Mouse (Mus musculus): ENCODE results near the gene Spp2. TPM values are rescaled to one million over a fixed set of nuclear protein-coding genes. Genes with fewer than 3 reads are reported as not detected.
"Not testable (repeated sequence)": the region's sequence is repeated elsewhere in the genome, so short reads cannot be mapped to it uniquely, and the experiment has no call there.

The Spp2 gene
- total RNA-seq, 4 experiments from 2014 or later, result not detected

DNA sequence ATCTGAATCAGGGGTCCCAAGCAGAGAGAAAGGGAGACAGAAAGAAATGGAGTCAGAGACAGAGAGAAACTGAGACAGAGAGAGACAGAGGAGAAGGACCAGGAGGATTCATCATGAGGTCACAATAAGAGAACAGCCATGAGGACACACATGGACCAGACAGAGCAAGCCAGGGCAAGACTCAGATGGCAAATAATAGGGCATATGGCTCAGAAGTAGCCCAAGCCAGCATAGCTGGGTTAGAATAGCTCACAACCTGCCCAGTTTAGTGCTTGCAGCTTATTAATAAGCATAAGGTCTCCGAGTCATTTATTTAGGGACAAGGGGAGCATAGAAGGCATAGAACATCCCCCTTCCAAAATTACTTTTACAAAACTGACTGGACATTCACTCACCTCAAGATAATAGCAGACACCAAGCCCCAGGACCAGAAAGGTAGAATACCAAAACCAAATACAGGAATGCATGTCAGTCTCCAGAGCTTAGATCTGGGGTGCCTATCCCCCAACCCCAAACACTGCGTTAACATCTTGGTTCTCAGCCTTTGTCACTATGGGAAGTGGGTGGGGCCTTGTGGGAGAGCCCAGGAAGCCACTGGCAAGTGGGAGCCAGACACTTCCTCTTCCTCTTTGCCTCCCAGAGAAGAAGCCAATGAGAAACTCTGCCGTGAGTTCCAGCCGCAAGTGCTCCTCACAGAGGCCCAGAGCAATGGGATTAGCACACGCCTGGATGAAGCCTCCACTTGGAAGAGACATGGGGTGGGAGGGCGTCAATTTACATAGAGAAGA, 26.5 kb downstream of the Spp2 start:
- no peak for DNase-seq (ENCODE audit: low spot score in 2 of 2)

DNA sequence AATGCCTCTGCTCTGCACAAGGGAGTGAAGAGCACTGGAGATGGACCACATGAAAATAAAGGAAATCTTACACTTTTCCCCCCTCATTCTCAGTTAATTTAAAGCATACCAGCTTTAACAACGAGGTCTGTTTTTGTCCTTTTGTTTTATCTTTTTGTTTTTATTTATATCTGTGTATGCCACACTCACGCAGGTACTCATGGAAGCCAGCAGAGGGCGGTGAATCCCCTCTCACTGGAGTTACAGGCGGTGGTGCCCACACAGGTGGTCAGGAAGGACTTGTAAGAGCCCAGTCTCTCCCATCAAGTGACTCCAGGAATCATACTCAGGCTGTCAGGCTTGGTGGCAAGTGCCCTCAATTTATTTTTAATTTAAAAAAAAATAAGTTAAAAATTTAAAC, 27.3 kb downstream of the Spp2 start:
- DNase-seq (ENCODE audit: low spot score in 2 of 2), result no peak

DNA sequence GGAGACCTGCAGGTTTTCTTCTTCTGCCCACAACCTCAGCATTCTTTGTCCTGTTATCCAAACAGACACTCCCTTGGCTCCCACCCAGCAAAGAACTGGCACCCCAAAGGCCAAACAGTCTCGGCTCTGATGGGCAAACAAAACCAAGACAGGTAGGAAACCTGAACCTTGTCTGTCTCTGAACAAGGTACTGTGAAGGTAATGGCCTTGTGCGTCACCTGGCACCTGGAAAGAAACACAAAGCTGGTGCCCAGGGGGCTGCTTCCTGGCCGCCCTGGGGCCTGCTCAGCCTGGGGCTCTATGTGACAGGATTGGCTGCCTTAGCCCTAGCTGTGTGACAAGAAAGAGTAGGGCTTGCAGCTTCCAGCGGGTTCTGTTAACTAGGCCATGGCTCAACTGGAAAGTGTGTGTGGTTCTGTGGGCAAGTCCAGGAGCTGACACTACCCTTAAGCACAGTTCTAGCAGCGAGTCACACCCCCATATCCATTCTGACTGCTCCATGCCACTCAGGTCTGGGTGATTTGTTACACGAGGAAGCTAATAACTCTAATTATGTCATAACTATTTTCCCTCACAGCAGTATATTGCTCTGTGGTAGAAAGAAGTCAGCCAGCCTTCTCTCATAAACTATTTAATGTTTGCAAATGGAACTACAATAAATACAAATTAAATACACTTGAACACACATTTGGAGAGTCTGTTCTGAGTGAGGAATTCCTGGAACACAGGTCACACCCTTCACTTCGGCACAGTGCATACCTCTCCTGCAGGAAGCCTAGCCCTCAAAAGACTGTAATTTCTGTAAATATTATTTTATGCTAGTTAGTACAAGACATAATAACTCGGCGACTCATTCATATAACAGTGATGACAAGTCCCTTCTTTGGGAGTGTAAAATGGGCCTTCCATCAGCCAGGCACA, 30.7 kb downstream of the Spp2 start:
- no peak for DNase-seq (ENCODE audit: low spot score in 2 of 2)

DNA sequence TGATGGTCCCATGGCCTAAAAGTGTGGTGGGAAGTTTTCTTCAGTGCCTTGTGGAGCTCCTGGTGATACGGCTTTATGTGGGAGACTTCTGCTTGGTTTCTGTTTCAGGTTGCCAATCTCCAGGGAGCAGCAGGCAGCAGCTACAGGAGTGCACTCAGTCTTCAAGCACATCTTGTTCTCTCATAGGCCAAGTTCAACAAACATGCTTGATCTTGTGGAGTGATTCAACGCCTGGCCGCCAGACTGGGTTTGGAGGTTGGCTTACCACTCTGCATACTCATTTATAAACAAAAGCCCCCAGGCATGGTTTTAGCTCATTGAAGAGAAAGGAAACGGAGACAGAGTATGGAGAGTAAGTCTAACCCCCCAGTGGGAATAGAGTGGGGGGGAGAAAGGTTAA, 36.6 kb downstream of the Spp2 start:
- DNase-seq (ENCODE audit: low spot score in 2 of 2), result no peak

DNA sequence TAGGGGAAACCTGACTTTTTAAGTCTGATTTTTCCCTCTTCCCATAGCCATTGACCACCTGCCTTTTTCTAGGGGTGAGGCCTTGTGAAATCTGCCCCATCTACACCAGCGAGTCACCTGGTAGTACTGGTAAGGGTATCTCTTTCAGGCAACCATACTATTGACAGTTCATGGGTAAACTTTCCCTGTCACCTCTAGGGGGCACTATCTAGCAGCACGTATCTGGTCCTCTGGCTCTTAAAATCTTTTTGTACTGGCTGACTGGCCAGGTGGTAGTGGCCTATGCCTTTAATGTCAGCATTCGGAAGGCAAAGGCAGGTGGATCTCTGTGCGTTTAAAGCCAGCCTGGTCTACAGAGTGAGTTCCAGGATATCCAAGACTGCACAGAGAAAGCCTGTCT, 38.6 kb downstream of the Spp2 start:
- DNase-seq (ENCODE audit: low spot score in 2 of 2), result no peak

DNA sequence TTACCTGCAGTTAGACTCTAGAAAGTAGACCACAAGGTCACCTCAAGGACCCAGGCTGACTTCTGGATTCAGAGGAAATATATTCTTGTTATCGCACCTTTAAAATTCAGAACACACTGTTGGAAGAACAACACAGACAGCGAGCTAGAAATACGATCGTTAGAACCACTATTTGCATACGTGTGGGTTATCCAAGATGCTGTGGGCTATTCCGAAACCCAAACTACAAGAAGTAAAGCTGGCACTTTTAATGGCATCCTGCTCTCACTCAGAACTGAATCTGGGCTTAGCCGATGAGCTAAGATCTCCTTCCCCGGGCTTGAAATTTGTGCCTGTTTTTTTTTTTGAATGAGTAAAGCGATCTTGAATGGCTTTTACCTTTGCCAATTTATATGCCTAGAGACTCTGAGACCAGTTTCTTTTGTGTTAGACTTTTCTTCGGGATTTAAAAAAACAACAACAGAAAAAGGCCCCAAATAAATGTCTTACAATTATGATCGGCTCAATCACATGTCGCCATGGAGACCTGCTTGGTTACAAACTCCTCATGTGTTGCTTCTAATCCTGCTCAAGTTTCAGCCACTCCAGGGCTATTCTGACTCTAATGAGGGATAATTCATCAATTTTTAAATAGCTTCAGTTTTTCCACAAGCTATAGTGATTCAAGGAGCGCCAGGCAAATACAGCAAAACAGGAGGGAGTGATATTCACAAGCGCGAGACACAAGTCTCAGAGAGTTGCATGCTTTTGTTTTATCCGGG, 39.7 kb downstream of the Spp2 start:
- DNase-seq (ENCODE audit: low spot score in 2 of 2), result no peak

DNA sequence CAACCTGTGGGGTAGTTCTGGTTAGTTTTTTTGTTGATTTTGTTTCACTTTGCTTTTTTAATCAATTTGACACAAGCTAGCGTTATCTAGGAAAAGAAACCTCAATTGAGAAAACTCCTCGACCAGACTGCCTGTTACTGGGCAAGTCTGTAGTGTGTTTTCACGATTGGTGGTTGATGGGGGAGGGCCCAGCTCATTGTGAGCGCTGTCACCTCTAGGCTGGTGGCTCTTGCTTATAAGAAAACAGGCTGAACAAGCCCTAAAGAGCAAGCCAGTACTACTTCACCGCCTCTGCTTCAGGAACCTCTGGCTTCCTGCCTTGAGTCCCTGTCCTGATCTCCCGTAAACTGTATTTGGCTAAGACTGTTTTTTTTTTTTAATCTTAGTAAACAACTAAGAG, 40.7 kb downstream of the Spp2 start:
- DNase-seq (ENCODE audit: low spot score in 2 of 2), result no peak

DNA sequence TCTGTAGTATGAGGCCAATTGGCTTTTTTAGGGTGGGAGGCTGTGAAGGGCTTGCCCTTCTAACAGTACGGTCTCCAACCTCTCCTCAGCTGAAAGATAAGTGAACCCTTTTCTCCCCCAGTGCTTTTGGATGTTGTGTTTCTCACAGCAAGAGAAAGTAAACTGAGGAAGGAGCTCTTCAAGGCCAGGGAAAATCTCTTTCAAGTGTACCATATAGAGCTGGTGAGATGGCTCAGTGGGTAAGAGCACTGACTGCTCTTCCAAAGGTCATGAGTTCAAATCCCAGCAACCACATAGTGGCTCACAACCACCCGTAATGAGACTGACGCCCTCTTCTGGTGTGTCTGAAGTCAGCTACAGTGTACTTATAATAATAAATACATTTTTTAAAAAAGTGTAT, 41.3 kb downstream of the Spp2 start:
- not testable (repeated sequence) for DNase-seq (ENCODE audit: low spot score in 2 of 2)

DNA sequence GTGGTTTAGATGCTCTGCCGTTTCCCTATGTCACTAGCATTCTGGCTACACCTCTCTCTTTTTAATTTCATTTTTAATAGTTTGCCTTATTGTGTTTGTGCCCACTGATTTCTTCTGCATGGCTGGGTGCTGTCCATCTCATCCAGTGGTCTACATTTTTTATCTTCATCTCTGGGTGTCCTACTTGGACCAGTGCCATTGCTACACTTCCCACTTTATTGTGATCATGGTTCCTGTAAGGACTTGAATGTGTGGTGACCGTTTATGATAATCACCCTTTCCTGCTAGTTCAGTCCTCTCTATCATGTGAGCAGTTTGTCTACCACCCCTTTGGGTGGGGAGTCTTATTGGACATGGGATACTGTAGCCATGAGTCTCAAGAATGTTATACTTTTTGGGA, 43.0 kb downstream of the Spp2 start:
- no peak for DNase-seq (ENCODE audit: low spot score in 2 of 2)

DNA sequence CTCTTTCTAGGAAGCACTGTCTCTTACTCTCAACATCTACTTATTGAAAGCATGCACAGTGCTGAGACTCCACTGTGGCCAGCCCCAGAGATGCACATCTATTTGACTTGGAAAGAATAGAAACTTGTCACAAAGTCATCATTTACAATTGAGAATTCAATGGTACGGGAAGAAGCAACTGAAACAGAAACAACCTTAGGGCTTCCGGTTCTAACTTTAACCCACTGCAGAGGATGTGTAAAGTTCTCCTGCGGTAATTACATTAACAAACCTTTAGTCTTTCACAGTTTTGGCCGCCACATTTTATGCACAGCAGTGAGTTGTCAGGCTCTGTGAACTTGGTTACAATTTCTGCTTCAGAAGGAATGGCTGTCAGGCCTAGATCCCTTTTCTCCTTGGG, 43.9 kb downstream of the Spp2 start:
- no peak for DNase-seq (ENCODE audit: low spot score in 2 of 2)

DNA sequence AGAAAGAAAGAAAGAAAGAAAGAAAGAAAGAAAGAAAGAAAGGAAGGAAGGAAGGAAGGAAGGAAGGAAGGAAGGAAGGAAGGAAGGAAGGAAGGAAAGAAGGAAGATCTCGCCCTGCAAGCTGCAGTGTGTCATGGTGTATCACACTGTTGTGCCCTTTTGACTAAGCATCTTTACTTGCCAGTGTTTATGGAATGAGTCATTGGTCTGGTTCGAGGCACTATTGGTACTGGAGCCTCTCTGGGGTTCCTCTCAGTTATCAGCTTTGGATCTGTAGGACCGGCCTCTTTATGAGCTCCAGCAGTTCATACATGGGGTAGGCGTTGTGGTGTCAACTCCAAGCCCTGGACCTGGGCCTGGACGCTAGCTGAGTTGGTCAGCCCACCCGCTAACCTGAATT, 45.4 kb downstream of the Spp2 start:
- DNase-seq (ENCODE audit: low spot score in 2 of 2), result no peak

DNA sequence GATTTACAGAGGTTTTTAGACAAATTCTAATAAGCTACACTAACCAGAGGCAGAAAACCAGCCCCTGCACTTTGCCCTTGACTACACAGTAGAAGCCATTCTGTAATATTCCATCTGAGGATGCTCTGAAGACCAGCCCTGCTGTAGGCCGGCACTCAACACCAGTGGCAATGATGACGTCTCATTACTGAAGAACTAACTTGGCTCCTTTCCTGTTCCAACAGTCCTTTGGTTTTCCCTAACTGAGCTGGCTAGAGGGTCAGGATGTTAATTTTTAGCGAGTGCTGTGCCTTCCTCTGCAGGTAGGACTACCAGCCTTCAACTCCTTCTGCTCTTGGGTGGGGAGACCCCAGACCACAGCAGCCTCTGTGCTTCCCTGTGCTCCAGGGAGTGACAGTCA, 47.9 kb downstream of the Spp2 start:
- DNase-seq (ENCODE audit: low spot score in 2 of 2), result no peak

DNA sequence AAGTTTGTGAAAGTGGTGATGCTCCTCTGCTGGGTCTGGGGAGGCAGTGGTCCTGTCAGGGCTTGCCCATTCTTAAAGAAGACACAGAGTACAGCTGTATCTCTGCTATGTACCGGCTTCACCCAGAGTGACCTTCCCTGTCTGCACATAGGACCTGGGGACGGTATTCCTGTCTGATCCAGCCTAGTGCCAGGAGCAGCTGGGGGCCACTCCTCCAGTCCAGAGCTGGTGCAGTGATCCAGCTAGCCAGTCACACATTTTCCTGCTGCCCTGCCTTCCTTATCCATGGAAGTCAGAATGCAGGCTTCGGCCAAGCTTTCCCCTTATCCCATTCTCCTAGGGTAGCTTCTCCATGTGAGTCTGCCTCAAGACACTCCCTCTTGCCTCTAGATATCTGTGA, 49.0 kb downstream of the Spp2 start:
- DNase-seq (ENCODE audit: low spot score in 2 of 2), result no peak

DNA sequence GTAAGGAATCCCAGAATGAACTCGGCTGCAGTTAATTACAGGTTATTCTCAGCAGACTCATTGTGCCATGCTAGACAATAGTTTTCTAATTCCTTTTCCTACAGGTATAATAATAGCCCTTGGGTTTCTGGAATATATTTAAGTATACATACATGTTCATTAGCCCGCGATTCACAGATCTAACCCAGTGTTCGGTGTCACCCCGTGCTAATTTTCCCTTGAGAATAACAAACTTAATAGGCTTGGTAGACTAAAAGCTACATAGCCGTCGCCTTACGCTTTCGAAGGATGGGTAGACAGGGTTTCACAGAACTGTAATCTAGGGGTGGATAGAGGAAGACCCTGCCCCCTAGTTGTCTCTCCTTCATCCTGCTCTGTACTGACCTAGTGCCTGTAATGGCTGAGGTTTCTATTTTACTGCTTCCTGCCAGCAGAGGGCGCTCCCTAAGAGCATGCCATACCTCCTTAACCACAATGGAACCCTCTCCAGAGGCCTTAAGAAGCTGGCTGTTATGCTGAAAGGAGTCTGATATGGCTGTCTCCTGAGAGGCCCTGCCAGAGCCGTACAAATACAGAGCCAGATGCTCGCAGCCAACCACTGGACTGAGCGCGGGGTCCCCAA, 49.8 kb downstream of the Spp2 start:
- peak; percentile 29 to 41 for DNase-seq (ENCODE audit: low spot score in 2 of 2)

DNA sequence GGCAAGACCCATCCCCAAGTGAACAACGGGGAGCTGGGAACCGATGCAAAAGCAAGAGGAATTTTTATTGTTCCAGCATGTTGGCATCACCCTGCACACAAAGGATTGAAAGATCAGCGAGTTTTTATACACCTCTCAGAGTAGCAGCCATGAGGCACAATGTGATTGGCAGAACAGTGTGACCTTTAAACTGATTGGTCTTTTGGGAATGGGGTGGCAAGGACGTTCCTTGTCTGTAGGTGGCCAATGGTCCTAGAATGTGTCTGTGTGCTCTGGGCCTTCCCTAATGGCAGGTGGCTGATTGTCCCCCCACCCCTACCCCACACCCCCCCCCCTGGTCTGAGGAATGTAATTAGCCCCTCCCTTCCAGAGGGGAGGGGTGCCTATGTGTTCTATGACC, 52.4 kb downstream of the Spp2 start:
- no peak for DNase-seq (ENCODE audit: low spot score in 2 of 2)

DNA sequence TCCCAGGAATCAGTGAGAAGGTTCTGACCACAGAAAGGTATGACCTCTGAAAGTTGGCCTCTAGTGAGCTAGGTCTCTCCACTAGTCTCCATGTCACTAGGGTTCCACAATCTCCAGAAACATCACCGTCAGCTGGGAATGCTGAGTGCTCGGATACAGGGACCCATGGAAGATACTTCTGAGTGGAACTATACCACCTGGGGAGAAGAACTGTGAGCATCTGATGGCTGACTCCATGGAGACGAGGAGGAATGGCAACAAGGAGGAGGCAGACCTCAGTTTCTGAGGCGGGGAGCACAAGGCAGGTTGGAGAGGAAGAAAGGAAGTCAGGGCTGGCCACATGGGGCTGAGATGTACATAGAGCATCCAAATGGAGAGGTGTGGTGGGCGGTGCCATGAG, 52.9 kb downstream of the Spp2 start:
- no peak for DNase-seq (ENCODE audit: low spot score in 2 of 2)

DNA sequence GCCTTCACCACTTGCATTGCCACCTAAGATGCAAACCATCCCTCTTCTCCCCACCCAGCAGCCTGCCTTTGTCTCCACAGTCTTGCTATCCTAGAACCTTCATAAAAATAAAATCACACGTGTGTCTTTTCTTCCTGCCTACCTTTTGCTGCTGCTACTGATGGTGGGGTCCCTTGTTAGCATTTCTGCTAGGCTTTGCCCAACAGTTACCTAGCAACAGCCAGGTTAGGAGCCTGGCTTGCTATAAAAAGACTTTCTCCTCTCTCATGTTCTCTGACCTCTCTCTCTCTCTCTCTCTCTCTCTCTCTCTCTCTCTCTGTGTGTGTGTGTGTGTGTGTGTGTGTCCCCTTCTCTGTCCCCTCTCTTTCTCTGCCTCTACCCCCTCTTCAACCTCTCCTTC, 54.3 kb downstream of the Spp2 start:
- no peak for DNase-seq (ENCODE audit: low spot score in 2 of 2)

DNA sequence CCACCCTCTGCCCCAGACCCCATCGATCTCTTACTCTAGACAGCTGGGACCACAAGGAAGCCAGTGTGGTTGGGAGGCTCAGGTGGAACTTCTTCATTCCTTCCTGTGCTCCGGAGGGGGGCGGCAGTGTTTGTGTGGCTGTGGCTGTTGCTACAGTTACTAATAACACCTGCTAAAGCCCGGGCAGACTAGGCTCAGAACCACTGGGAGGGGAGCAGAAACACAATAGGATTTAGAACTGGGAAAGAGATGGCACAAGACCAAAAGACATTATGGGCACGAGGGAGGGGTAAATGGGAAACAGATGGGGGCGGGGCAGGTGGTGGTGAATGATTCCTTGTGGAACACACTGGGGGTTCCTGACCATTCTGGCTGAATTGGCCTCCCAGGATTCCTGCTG, 55.7 kb downstream of the Spp2 start:
- no peak for DNase-seq (ENCODE audit: low spot score in 2 of 2)

DNA sequence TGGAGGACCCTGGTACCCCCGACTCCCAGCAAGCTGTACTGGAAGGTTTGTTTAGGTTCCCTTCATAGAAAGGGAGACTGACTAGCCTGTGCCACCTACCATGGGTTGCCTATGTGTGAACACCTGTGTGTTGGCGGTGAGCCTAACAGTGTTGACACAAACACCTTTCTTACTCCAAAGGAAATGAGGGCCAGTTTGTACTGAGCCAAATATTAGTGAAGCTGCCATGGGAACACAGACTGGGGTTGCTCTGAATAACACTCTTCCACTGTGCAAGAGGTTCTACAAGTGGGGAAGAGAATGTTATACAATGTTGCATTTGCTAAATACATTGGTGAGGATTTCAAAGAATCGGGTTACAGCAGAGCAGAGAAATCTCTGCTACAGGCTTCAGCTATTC, 56.5 kb downstream of the Spp2 start:
- no peak for DNase-seq (ENCODE audit: low spot score in 2 of 2)

DNA sequence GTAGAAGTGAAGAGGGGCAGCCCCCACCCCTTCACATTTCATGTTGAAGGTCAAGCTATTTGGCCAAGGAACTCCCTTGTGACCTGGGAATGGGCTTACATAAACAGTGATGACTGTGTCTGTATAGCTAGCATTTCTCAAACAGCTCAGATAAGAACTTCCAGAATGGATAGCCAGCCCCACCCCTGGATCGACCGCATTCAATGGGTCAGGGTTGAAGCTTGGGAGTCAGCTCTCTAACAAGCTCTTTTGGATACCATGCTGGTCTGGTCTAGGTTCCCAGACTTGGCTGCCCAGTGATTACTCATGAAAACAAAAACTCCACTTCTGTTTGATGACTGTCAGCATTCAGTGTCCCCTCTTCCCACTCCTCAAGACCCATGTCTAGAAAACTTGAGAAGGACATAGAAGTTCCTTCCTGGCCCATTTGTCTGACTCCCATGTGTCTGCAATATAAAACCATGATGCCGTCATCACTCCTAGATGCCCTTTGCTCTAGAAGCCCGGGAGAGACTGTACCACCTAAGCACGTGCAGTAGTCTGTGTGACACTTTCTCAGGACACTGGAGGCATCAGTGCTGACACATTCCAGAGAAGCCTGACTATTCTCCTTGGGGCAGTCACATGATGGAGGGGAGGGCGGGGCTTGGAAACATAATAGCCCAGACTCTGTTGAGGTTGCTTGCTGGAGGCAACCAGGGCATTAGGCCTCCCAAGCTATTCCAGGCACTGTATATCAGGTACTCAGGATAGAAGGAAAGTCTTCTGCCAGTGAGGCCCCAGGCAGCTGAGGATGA, 57.5 kb downstream of the Spp2 start:
- DNase-seq (ENCODE audit: low spot score in 2 of 2), result no peak

DNA sequence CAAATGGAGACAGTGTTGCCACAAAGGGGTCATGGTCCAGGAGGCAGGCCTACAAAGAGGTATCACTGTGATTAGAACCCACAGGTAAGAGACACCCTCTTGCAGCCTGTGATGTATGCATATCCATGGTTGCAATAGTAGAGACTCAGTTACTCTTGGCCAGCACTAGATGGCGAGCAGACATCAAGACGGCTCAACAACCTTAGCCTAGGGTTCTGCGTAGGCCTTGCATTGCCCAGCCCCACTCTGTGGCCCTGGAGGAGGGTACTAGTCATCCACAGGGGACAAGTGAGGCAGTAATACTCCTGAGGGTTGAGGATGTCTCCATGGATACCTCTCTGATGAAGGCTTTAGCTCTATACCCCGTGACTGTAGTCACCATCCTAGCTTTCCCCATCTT, 59.0 kb downstream of the Spp2 start:
- no peak for DNase-seq (ENCODE audit: low spot score in 2 of 2)

Measured in gastrocnemius, adult 8-10 months (tissue).